Mouse (Mus musculus) G1E (cell line): ENCODE measurements around the gene Gadd45gip1. TPM values are rescaled to one million over a fixed set of nuclear protein-coding genes. Genes with fewer than 3 reads are reported as not detected.

Experiments used
- ATAC-seq: 2 replicates; pipeline ENCODE4 v1.8.0; 2016; ENCODE audit warnings: mild to moderate bottlenecking; ENCODE audit not compliant: insufficient number of reproducible peaks, poor library complexity, low FRiP score, severe bottlenecking; ENCODE audit errors: extremely low read depth
- DNase-seq: peaks from one replicate; pipeline ENCODE4 v3.0.0; 2012; ENCODE audit warnings: low spot score
- H3K27me3 ChIP-seq: 2 replicates; pipeline ENCODE4 v1.6.1; 2012; ENCODE audit warnings: mild to moderate bottlenecking, low read length, inconsistent platforms; ENCODE audit not compliant: insufficient read depth
- H3K36me3 ChIP-seq: replicated peaks from 2 replicates; pipeline ENCODE3; 2012; ENCODE audit warnings: mild to moderate bottlenecking, inconsistent platforms
- H3K4me1 ChIP-seq: 2 replicates; pipeline ENCODE4 v1.6.1; 2012; ENCODE audit warnings: low read depth, low read length, inconsistent platforms, mixed read lengths; ENCODE audit not compliant: insufficient read depth
- H3K4me3 ChIP-seq: 2 replicates; pipeline ENCODE4 v1.5.1; 2012; ENCODE audit warnings: low read depth, mild to moderate bottlenecking, inconsistent platforms, low read length, moderate library complexity, mixed read lengths
- H3K9me3 ChIP-seq: replicated peaks from 2 replicates; pipeline ENCODE4 v1.6.1; 2012; ENCODE audit warnings: inconsistent platforms
- CTCF ChIP-seq: IDR thresholded peaks from 2 replicates; pipeline ENCODE4 v1.5.1; 2012; ENCODE audit warnings: low read depth, low read length, inconsistent platforms, mixed read lengths
- GATA1 ChIP-seq: IDR thresholded peaks from 2 replicates; pipeline ENCODE4 v1.6.1; 2012; ENCODE audit warnings: borderline replicate concordance, low read length, inconsistent platforms, mixed read lengths
- GATA2 ChIP-seq: IDR thresholded peaks from 2 replicates; pipeline ENCODE4 v1.6.1; 2012; ENCODE audit warnings: low read depth, low read length, inconsistent platforms, borderline replicate concordance
- POLR2AphosphoS5 ChIP-seq: IDR thresholded peaks from 2 replicates; pipeline ENCODE4 v1.6.1; 2012; ENCODE audit warnings: low read depth, low read length, inconsistent platforms; ENCODE audit not compliant: insufficient replicate concordance
- TAL1 ChIP-seq: conservative IDR thresholded peaks from 2 replicates; pipeline ENCODE4 v1.6.1; 2012; ENCODE audit warnings: low read depth, low read length, inconsistent platforms, mixed read lengths
- polyA plus RNA-seq: library from polyadenylated mRNA; stranded (reverse); fragments of >175 nt; gene quantifications from 2 replicates; pipeline ENCODE4 v1.2.3, GENCODE M21; 2012
- total RNA-seq, 2 experiments: library from RNA; stranded (forward) in 1 of 2; stranded (reverse) in 1 of 2; fragments of 200-1000 nt in 1 of 2; fragments of >200 nt in 1 of 2; fragmentation: Nextera tagmentation in 1 of 2; gene quantifications; 2 replicates each; pipeline ENCODE4 v1.2.3; 2014 to 2017

The Gadd45gip1 gene
- total and polyA plus RNA-seq, 3 experiments, result 13.0 to 79.7 (median 20.4) TPM

GRCm38 (mm10) chr8:84789855-84790486 is 41.4 kb upstream of the Gadd45gip1 start:
- peaks cover 73% of the 10 kb centered on the region for H3K27me3 ChIP-seq
- no peak overlapping the region for H3K4me3 ChIP-seq
- H3K9me3 ChIP-seq, result no peaks in the 10 kb centered on the region
- DNase-seq (no peak), ATAC-seq (no peak)
- peaks cover 14% of the 10 kb centered on the region for H3K4me1 ChIP-seq
- TF ChIP-seq POLR2AphosphoS5 (no peak), TAL1 (no peak), GATA2 (no peak), GATA1 (no peak), CTCF (no peak)
- H3K36me3 ChIP-seq, result peaks cover 42% of the 10 kb centered on the region

- no peak for DNase-seq
- Histone ChIP-seq H3K27me3 (peaks cover 72% of the 10 kb centered on the region), H3K4me1 (peaks cover 14% of the 10 kb centered on the region), H3K36me3 (peaks cover 45% of the 10 kb centered on the region), H3K9me3 (no peaks in the 10 kb centered on the region), H3K4me3 (no peak overlapping the region)
- no peak for ATAC-seq
- no peak for TF ChIP-seq POLR2AphosphoS5
- no peak for TF ChIP-seq GATA1
- TF ChIP-seq TAL1, result no peak
Measured at GRCm38 (mm10) chr8:84790537-84790936, 40.8 kb upstream of the Gadd45gip1 start.

GRCm38 (mm10) chr8:84792429-84792947 is 38.8 kb upstream of the Gadd45gip1 start:
- ATAC-seq (no peak), DNase-seq (no peak)
- Histone ChIP-seq H3K4me1 (peaks cover 11% of the 10 kb centered on the region), H3K27me3 (peaks cover 69% of the 10 kb centered on the region), H3K9me3 (no peaks in the 10 kb centered on the region), H3K4me3 (no peak overlapping the region), H3K36me3 (peaks cover 46% of the 10 kb centered on the region)
- TF ChIP-seq GATA1 (no peak), GATA2 (no peak), CTCF (no peak), TAL1 (no peak), POLR2AphosphoS5 (no peak)

GRCm38 (mm10) chr8:84793134-84793533 is 38.2 kb upstream of the Gadd45gip1 start:
- Histone ChIP-seq H3K4me3 (no peak overlapping the region), H3K4me1 (peaks cover 13% of the 10 kb centered on the region), H3K36me3 (peaks cover 46% of the 10 kb centered on the region), H3K27me3 (peaks cover 68% of the 10 kb centered on the region), H3K9me3 (no peaks in the 10 kb centered on the region)
- no peak for ATAC-seq
- DNase-seq, result no peak
- TF ChIP-seq GATA2 (no peak), TAL1 (no peak), GATA1 (no peak), CTCF (no peak), POLR2AphosphoS5 (no peak)

GRCm38 (mm10) chr8:84793791-84794485 is 37.4 kb upstream of the Gadd45gip1 start:
- no peak for DNase-seq
- H3K27me3 ChIP-seq, result peaks cover 73% of the 10 kb centered on the region
- no peaks in the 10 kb centered on the region for H3K9me3 ChIP-seq
- peaks cover 18% of the 10 kb centered on the region for H3K4me1 ChIP-seq
- H3K36me3 ChIP-seq, result peaks cover 50% of the 10 kb centered on the region
- TF ChIP-seq CTCF (no peak), GATA1 (no peak), POLR2AphosphoS5 (no peak), GATA2 (no peak), TAL1 (no peak)
- no peak for ATAC-seq
- no peak overlapping the region for H3K4me3 ChIP-seq

GRCm38 (mm10) chr8:84794486-84794885 is 36.8 kb upstream of the Gadd45gip1 start:
- TF ChIP-seq CTCF, result no peak
- TF ChIP-seq GATA1, result no peak
- no peak for TF ChIP-seq POLR2AphosphoS5
- no peak for TF ChIP-seq TAL1
- TF ChIP-seq GATA2, result no peak
- DNase-seq (no peak), ATAC-seq (no peak)
- Histone ChIP-seq H3K4me3 (no peak overlapping the region), H3K27me3 (peaks cover 77% of the 10 kb centered on the region), H3K36me3 (peaks cover 50% of the 10 kb centered on the region), H3K4me1 (peaks cover 23% of the 10 kb centered on the region), H3K9me3 (no peaks in the 10 kb centered on the region)
